Mouse (Mus musculus) c-Kit-positive CD71-positive TER-119-negative erythroid progenitor cells, embryonic 14.5 days (primary cell): ENCODE data around the gene Rnf19b.

ENCODE experiments used
- DNase-seq: peaks from one replicate; pipeline ENCODE4 v3.0.0-alpha.2; 2013; ENCODE audit warnings: low read depth

Rnf19b gene

GRCm38 (mm10) chr4:129034706-129035660 is 23.1 kb upstream of the Rnf19b start:
- no peak for DNase-seq

- no peak for DNase-seq
These were observed 22.1 kb upstream of the Rnf19b start for GRCm38 (mm10) chr4:129035851-129036445.

- peak; percentile 70 for DNase-seq
These were observed 10.2 kb upstream of the Rnf19b start for GRCm38 (mm10) chr4:129047721-129048421.

GRCm38 (mm10) chr4:129048501-129049305 is 9.4 kb upstream of the Rnf19b start:
- no peak for DNase-seq

GRCm38 (mm10) chr4:129049306-129050011 is 8.6 kb upstream of the Rnf19b start:
- DNase-seq = peak; percentile 83

- DNase-seq = no peak
These were observed 7.7 kb upstream of the Rnf19b start for GRCm38 (mm10) chr4:129050365-129050764.

GRCm38 (mm10) chr4:129050901-129051417 is 7.1 kb upstream of the Rnf19b start:
- DNase-seq = no peak

- DNase-seq = no peak
These were observed 6.4 kb upstream of the Rnf19b start for GRCm38 (mm10) chr4:129051461-129052183.

- DNase-seq = no peak
These were observed 3.3 kb upstream of the Rnf19b start for GRCm38 (mm10) chr4:129054757-129055156.

GRCm38 (mm10) chr4:129055562-129055961 is 2.5 kb upstream of the Rnf19b start:
- DNase-seq = no peak

- DNase-seq = peak; percentile 84
These were observed 401 bp upstream of the Rnf19b start for GRCm38 (mm10) chr4:129057533-129058206.

- DNase-seq = no peak
These were observed 1.1 kb downstream of the Rnf19b start for GRCm38 (mm10) chr4:129059125-129059551.

GRCm38 (mm10) chr4:129059922-129060321 is 1.9 kb downstream of the Rnf19b start:
- no peak for DNase-seq

GRCm38 (mm10) chr4:129061486-129061885 is 3.4 kb downstream of the Rnf19b start:
- DNase-seq = no peak

- no peak for DNase-seq
These were observed 4.4 kb downstream of the Rnf19b start for GRCm38 (mm10) chr4:129062281-129063075.

- no peak for DNase-seq
These were observed 7.7 kb downstream of the Rnf19b start for GRCm38 (mm10) chr4:129065688-129066236.

- no peak for DNase-seq
These were observed 9.8 kb downstream of the Rnf19b start for GRCm38 (mm10) chr4:129067638-129068415.

- DNase-seq = no peak
These were observed 10.8 kb downstream of the Rnf19b start for GRCm38 (mm10) chr4:129068848-129069247.
